Comparison of ENCODE assay signal across 14 mouse cellular contexts in genomic region chr13:28931266-28931665, GRCm38 (mm10). TPM values are rescaled to one million over a fixed set of nuclear protein-coding genes. Genes with fewer than 3 reads are reported as not detected.
A peak's percentile ranks its signal among the peaks of the same experiment; 100 is the strongest.
DNase-seq lines count a peak whose midpoint lies in the region; ATAC-seq and TF ChIP-seq lines count a peak whose summit lies in the region.
"Had no signal": no experiment of that assay in that cellular context is flagged by ENCODE, and none has a peak within 500 bp of the region (broad histone marks: within the 10 kb centered on the region; RNA-seq: fewer than 3 reads in every experiment).

No protein-coding gene starts in this region.

- no peaks in the 10 kb centered on the region for H3K36me3 ChIP-seq in megakaryocyte, embryonic 14.5 days (replicated peaks; ENCODE audit: low read length)
- no peaks in the 10 kb centered on the region for H3K36me3 ChIP-seq in stomach, postnatal 0 days (ENCODE audit: control insufficient read depth, insufficient read depth, low read length)
- H3K36me3 ChIP-seq in hindbrain, postnatal 0 days (ENCODE audit: insufficient read depth, low read length), result no peaks in the 10 kb centered on the region

- TF ChIP-seq EP300 in stomach, postnatal 0 days (optimal IDR thresholded peaks at IDR 0.05), result no peak

- peaks cover 6% of the 10 kb centered on the region for H3K27me3 ChIP-seq in megakaryocyte, embryonic 14.5 days (replicated peaks)
- H3K27me3 ChIP-seq in stomach, postnatal 0 days (ENCODE audit: control insufficient read depth, insufficient read depth, low read length), result no peaks in the 10 kb centered on the region
- no peaks in the 10 kb centered on the region for H3K27me3 ChIP-seq in hindbrain, postnatal 0 days (ENCODE audit: insufficient read depth, low read length)

- H3K4me1 ChIP-seq in megakaryocyte, embryonic 14.5 days, result peaks cover 10% of the 10 kb centered on the region
- no peaks in the 10 kb centered on the region for H3K4me1 ChIP-seq in stomach, postnatal 0 days (replicated peaks; ENCODE audit: control insufficient read depth, insufficient read depth)
- H3K4me1 ChIP-seq in hindbrain, postnatal 0 days (ENCODE audit: insufficient read depth, low read length), result no peaks in the 10 kb centered on the region

- no peaks in the 10 kb centered on the region for H3K9me3 ChIP-seq in megakaryocyte, embryonic 14.5 days
- H3K9me3 ChIP-seq in stomach, postnatal 0 days (ENCODE audit: control insufficient read depth, low read length), result no peaks in the 10 kb centered on the region
- no peaks in the 10 kb centered on the region for H3K9me3 ChIP-seq in hindbrain, postnatal 0 days (ENCODE audit: low read length)

- no peak for TF ChIP-seq CTCF in stomach, postnatal 0 days (IDR thresholded peaks at IDR 0.05; ENCODE audit: low read depth)
- no peak for TF ChIP-seq CTCF in hindbrain, postnatal 0 days (IDR thresholded peaks at IDR 0.05; ENCODE audit: low read depth)

- ATAC-seq in megakaryocyte, adult 5-6 weeks (ENCODE audit: poor library complexity, severe bottlenecking), result no peak
- ATAC-seq in stomach, postnatal 0 days (ENCODE audit: low FRiP score, low TSS enrichment), result 0 out of 2 replicates have a peak, but pooled peaks have one; percentile 24
- ATAC-seq in hindbrain, postnatal 0 days, result no peak

- DNase-seq in adrenal gland, adult 18-20 months (ENCODE audit: low spot score in 2 of 2), result peak; percentile 7 to 23
- no peak for DNase-seq in adrenal gland, postnatal 4 days (ENCODE audit: low spot score in 2 of 2)
- DNase-seq in kidney, postnatal 10 days, result peak; percentile 41
- no peak for DNase-seq in stomach, postnatal 0 days (ENCODE audit: low spot score)
- DNase-seq in hindbrain, postnatal 0 days (ENCODE audit: low spot score), result no peak
- no peak for DNase-seq in right cerebral cortex, postnatal 4 days
- DNase-seq: cerebellum, adult 9-10 months; layer of hippocampus, adult 9-11 months; thymus, postnatal 4 days had no signal

- 90% methylated on average over 3 of the region's 3 CpGs for WGBS in stomach, postnatal 0 days
- 92% methylated on average over 3 of the region's 3 CpGs for WGBS in hindbrain, postnatal 0 days

- no peak overlapping the region for H3K27ac ChIP-seq in stomach, postnatal 0 days (replicated peaks)
- H3K27ac ChIP-seq in hindbrain, postnatal 0 days, result no peak overlapping the region
- H3K27ac ChIP-seq: hindbrain, embryonic 14.5 days had no signal

- peak overlapping the region; percentile 38 for H3K4me3 ChIP-seq in megakaryocyte, embryonic 14.5 days (replicated peaks)
- no peak overlapping the region for H3K4me3 ChIP-seq in stomach, postnatal 0 days (ENCODE audit: low read depth, low read length)
- H3K4me3 ChIP-seq in hindbrain, postnatal 0 days (ENCODE audit: low read length), result no peak overlapping the region

- no peak overlapping the region for H3K4me2 ChIP-seq in stomach, postnatal 0 days (replicated peaks; ENCODE audit: low read depth)
- H3K4me2 ChIP-seq in hindbrain, postnatal 0 days (ENCODE audit: low read depth, low read length), result no peak overlapping the region
- H3K4me2 ChIP-seq: hindbrain, embryonic 14.5 days; liver, embryonic 11.5 days had no signal

- H3K9ac ChIP-seq in stomach, postnatal 0 days (ENCODE audit: low read length), result no peak overlapping the region
- no peak overlapping the region for H3K9ac ChIP-seq in hindbrain, postnatal 0 days (replicated peaks; ENCODE audit: low read length)
- H3K9ac ChIP-seq: hindbrain, embryonic 14.5 days had no signal

RNA-seq across cellular contexts. Expression of gene Sox4, which starts 22.2 kb away (rescaled TPM):
- 10 to 100 TPM; 13.0 to 15.8 TPM for total RNA-seq in adrenal gland, adult 18-20 months (2021)
- 10 to 100 TPM; 61.2 to 71.9 TPM for total RNA-seq in adrenal gland, postnatal 4 days (2021)
- 18.8 and 21.8 TPM in 2 replicates for polyA plus RNA-seq in megakaryocyte, embryonic 14.5 days (2012; ENCODE audit: insufficient read depth, low replicate concordance)
- 1.7 and 2.5 TPM in 2 replicates for total RNA-seq in megakaryocyte, adult 5-6 weeks (2015)
- 1.7 and 3.8 TPM in 2 replicates for total RNA-seq in megakaryocyte, adult 5-6 weeks (2017)
- polyA plus RNA-seq in stomach, postnatal 0 days (2015; fragmentation: Nextera tagmentation; extraction: Ambion mirVana), result 23.1 and 23.8 TPM in 2 replicates
- 127 and 153 TPM in 2 replicates for total RNA-seq in hindbrain, postnatal 0 days (2014; rRNA removed)
- 97.5 and 100 TPM in 2 replicates for polyA plus RNA-seq in hindbrain, postnatal 0 days (2015; fragmentation: Nextera tagmentation; extraction: Ambion mirVana)
- total RNA-seq: MEL had no signal

Comparison
In these comparisons a context has a peak if more than half of its experiments do, and no peak if none do; other contexts are left out.
1. DNase-seq: peak in adrenal gland, adult 18-20 months (2 of 2) and kidney, postnatal 10 days (single experiment); none in adrenal gland, postnatal 4 days (0 of 2), stomach, postnatal 0 days (single experiment), hindbrain, postnatal 0 days (single experiment) and right cerebral cortex, postnatal 4 days (single experiment).